Mouse (Mus musculus): ENCODE results near the gene Cmtm5.
"Not testable (repeated sequence)": the region's sequence is repeated elsewhere in the genome, so short reads cannot be mapped to it uniquely, and the experiment has no call there.

Cmtm5 gene

DNA sequence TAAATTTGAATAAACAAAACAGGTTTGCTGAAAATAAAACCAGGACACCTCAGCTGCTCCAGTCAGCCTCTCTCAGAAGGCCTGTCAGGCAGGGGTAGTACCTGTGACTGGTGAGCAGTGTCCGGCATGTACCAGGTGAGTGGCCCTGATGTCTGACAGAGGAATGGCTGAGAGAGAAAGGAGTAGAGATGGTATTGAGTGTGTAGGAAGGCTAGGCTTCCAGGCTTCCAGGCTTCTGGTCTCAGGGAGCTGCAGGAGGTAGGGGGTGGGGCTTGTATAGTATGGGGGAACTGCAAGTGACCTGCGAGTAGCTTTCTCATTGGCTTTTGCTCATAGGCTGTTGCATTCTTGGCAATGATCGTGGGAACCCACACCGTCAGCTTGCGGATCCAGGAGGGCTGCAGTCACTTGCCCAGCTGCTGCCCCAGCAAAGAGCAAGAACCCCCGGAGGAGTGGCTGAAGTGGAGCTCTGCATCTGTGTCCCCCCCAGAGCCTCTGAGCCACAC is 3.4 kb upstream of the Cmtm5 start, which contains the start of gene Il25:
Gene Il25 (plus strand): TSS at position 51 of the 506 bp plus-strand sequence.
- DNase-seq (ENCODE audit: low read depth, low spot score) = no peak

DNA sequence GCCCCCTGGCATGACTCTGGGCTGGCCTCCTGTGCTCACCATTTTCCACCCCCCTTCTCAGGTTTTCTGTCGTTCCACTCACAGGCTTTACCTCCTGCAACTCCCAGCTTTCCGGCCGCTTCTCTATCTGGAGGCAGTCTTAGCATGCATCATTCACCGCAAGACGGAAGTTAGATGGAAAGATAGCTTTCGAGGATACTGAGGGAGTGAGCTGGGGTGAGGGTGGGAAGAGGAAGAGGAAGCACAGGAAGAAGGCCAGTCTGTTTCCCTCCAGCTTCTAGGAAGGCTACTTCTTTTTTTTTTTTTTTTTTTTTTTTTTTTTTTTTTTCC is 735 bp downstream of the Cmtm5 start:
- DNase-seq (ENCODE audit: low read depth, low spot score) = no peak

DNA sequence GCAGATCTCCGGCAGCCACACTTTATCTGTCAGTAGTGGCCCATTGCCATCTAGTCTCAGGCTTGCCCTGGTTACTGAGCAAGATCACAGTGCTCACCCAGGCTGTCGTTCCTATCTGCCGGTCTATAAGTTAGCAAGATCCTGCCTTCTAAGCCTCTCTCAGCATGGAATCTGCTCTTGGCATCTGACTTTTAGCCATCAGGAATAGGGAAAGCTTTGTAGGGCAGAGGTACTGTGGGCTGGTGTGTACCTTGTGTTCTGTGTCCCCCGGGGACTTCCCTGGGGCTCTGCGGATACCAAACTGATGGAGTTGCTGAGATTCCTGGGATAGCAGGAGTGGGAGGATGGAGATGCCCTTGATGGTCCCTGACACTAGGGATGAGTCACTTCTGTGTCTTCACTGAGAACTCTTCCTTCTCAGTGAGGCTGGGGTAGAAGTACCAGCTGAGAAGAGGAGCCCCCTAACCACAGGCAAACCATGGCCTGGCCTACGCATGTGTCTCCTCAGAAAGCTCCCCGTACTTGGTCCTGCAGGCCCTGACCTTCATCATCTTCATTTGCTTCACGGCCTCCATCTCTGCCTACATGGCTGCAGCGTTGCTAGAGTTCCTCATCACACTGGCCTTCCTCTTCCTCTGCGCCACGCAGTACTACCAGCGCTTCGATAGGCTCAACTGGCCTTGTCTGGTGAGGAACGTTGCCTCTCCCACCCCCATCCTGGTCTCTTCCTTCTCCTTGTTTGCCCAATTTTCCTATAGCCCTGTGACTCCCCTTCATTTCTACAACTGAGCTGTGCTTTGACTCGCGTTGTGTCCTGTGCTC is 1.5 kb downstream of the Cmtm5 start:
- no peak for DNase-seq (ENCODE audit: low read depth, low spot score)

DNA sequence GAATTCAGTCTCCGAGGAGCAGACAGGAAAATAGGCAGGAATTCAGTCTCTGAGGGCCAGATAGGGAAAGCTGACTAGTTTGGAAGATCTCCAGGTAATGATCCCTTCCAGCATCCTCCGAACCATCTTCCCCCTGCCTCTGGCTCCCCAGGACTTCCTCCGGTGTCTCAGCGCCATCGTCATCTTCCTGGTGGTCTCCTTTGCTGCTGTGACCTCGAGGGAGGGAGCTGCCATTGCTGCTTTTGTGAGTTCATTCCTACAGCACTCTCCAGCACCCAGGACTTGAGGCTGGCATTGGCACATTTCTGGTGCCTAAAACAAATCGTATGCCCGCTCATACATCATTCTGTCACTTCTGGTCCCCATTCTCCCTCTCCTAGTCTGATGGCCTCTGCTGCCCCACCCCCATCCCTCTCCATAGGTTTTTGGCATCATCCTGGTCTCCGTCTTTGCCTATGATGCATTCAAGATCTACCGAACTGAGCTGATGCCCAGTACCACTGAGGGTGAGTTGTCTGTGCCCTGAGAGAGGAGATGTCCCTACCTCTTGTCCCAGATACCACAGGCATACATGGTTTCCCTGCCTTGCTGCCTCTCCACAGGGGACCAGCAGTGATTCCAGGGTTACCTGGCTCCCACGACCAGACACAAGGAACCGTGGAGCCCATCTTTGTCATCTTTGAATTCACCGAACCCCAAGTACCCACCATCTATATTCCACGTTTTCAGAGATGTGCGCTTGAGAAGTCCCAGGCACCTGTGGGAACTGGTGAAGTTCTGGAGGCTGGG is 2.6 kb downstream of the Cmtm5 start:
- DNase-seq (ENCODE audit: low read depth, low spot score) = no peak

DNA sequence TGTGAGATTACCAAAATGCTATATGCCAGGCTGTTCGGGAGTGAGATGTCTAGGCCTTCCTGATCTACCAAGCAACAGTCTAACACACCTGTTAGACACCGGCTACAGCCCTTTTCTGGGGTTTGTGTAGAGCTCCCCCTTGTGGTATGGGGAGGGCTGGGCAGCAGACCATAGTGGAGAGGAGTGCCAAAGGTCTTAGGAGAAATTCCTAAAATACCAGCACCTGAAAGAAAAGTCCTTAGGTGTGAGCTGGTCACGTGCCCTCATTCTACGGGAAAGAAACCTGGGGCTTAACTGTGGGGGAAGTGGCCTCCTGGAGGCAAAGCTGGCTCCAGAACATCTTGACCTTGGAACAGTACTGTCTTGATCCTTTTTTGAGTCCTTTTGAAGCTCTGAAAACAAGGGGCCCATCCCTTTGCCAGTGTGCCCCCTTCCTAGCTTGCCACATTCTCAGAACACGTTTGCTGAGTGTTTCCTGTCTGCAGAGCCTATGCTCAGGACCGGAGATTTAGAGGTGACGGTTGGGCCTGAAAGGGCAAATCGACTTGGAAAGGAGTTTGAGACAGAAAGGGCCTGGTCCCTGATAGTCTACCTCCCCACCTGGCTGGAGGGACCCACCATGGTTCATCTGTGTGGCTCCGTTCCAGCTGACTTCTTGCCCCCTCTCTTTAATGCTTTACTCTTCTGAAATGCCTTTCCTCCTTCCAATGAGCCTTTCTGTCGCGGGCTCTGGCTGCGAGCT is 3.5 kb downstream of the Cmtm5 start:
- DNase-seq (ENCODE audit: low read depth, low spot score) = peak; percentile 79

DNA sequence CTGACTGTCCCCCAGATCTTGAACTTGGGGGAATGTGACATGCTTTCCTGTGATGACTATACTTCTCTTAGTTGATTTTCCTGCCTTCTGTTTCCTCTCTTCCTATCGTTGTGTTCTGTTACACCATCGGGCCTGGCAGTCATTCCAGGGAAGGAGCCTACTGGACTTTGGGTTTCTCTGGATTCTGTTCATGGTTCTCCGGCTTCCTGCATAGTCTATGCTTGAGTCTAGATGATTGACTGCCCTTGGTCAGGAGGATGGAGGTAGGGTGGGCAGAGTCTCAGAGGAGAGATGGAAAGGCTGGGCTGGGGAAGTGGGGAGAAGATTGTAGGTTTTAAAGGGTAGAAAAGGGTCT is 4.1 kb downstream of the Cmtm5 start:
- no peak for DNase-seq (ENCODE audit: low read depth, low spot score)

DNA sequence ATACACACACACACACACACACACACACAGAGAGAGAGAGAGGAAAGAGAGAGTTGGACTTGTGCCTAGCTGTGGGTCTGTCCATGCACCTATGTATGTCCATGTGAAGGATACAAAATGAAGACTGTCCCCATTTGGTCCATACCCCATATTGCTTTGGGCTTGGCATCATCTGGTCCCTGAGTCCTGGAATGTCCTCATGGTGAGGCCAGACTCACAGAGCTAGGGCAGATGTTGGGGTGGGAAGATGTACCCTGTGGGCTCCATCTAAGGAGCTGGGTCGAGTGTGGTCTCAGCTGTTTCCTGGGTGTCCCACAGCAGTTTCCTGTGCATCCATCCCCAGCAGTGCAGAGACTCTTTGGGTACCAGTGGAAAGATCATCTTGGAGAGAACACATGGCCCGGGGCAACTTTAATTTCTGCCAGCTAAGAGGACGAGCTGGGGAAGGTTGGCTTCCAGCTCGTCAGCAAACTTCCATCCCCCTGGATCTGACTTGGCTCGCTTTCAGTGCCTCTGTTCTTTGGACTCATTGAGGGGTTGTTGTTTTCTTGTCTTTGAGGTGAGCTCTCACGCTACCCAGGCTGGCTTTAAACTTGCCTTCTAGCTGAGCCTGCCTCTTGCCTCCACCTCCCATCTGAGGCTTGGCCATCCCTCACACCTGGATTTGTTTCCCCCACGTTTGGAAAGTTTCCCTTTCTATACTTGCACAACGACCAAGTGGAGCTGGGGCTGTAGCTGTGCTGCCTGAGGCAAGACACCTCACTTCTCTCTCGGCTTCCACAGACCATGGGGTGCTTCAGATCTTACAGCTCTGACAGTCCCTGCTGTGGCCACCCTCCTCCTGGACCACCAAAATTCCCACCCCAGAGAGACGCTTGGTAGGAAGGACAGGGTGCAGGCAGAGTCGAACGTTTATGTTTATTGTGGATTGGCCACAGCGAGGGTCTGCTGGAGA is 5.2 kb downstream of the Cmtm5 start:
- no peak for DNase-seq (ENCODE audit: low read depth, low spot score)

DNA sequence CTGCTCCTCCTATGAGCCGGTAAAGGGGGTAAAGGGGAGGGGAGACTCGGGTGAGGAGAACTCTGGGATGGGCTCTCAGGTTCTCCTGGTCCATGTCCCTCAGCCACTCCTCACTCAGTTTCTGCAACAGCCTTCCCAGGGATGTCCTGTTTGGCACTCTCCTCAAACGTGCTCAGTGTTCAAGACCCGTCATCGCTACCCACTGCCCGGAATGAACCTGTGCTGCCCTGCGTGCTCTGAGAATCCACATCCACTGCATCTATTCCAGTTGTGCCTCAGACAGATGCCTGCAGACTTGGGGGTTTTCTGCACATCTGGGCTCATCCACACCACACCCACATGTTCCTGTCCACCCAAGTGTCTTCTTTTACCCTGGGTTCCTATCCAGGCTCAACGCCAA is 6.4 kb downstream of the Cmtm5 start:
- no peak for DNase-seq (ENCODE audit: low read depth, low spot score)

DNA sequence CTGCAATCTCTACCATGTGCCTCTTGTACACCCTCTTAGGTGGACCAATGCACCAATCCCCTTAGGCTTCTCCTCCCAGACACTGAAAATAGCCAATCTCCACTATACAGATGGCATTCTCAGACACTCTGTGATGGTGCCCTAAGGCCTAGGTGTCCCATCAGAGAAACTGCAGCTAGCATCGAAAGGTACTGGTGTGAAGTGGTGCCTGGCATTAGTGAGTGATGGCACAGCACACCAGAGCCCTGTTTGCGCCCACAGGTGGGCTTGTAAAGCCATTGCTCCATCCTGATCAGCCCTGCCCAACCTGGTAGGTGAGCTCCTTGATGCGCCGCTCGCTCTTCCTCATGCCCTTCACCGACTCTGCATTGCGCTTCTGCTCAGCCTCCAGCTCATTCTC is 7.9 kb downstream of the Cmtm5 start:
- no peak for DNase-seq (ENCODE audit: low read depth, low spot score)

DNA sequence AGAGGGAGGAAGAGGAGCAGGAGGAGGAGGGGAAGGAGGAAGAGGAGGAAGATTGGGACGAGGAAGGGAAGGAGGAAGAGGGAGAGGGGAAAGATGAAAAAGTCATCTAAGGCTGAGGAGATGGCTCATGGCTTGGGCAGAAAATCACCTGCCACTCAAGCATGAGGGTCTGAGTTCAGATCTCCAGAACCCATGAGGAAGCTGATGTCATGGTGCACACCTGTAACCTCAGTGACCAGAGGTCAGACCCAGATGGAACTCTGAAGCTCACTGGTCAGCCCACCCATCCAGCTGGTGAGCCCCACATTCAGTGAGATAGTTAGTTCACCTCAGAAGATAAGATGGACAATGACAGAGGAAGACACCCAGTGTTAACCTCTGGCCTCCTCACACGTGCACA is 8.9 kb downstream of the Cmtm5 start:
- no peak for DNase-seq (ENCODE audit: low read depth, low spot score)

DNA sequence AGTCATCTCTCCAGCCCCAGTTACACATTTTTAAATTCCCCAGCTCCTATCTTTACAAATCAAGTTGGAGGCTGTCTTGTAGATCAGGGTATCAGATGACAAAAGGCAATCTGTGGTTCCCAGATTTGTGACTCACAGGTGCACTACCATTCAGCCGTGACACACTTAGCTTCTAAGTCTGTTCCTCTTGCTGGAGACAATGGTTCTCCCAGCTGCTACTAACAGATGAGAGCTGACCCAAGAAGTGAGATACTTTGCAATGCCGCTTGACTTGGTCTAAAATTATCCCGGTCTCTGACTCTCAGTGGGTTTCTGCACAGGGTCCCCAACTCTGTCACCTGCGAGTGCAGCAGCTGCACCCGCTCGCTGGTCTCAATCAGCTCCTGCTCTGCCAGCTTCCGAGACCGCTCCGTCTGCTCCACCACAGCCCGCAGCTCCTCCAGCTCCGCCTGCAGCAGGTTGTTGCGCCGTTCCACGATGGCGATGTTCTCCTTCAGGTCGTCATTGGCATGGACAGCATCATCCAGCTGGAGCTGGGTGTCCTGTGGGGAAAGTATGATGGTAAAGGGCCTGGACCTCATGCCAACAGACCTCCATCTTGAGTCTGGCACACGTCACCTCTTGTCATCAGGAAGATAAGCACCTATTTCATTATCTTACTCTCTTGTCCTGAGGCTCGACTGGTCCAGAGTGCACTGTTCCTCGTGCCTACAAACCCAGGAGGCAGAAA is 10.1 kb downstream of the Cmtm5 start:
- no peak for DNase-seq (ENCODE audit: low read depth, low spot score)

DNA sequence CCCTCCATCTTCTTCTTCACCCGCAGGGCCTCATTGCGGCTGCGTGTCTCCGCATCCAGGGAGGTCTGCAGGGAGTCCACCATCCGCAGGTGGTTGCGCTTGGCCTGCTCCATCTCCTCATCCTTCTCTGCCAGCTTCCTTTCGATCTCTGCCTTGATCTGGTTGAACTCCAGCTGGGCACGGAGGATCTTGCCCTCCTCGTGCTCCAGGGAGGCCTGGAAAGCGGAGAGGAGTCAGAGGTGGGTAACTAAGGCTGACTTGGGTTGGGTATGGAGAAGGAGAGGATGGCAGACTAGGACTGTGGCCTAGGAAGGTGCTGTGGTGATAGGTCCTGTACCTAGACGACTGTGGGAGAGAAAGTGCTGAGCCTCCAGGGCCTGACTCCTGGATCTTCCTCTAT is 10.9 kb downstream of the Cmtm5 start:
- not testable (repeated sequence) for DNase-seq (ENCODE audit: low read depth, low spot score)

DNA sequence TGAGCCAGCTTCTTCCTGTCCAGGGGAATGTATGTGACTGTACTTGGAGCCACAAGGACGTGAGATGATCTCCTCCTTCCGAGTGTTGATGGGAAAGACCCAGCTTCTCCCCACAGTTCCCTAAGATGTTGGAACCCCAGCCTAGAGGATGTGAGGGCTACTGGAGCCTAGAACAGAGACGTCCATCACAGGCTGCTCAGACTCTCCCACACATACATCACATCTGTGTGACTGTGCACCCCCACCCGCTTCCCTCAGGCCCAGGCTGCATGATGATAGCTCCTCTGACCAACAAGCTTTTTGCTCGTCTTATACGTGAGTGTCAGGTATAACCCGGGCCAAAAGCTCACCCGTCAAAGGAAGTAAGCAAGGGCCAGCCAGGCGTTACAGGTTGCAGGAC is 12.7 kb downstream of the Cmtm5 start:
- no peak for DNase-seq (ENCODE audit: low read depth, low spot score)

DNA sequence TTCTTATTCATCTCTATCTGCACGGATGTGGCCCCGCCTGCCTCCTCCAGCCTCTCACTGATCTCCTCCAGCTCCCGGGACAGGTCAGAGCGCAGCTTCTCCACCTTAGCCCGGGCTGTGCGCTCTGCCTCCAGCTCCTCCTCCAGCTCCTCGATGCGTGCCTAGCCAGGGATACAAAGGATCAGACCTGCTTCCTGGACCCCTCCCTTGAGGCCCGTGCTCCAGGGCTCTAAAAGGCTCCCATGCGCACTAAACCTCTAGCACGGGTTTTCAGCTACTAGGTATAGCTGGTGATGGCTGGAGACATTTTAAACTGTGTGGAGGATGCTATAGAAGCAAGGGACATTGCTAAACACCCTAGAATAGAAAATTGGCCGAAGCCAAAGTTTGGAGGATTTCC is 14.4 kb downstream of the Cmtm5 start:
- DNase-seq (ENCODE audit: low read depth, low spot score) = no peak

DNA sequence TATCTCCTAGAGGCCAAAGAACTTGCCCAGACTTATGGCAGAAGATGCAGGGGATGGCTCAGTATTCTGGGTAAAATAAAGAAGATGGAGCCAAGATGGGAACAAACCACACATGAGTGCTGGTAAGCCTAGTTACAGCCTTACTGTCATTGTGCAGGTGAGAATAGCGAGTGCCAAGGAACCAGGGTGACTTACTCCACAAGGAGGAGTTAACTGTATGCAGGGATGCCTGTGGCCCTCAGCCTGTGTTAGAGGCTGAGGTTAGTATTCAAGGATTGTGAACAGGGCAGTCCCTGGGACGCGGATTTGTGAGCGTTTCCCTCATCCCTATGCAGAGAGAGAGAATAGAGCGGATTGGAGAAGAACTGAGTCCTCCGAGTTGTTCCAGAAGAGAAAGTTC is 15.5 kb downstream of the Cmtm5 start:
- DNase-seq (ENCODE audit: low read depth, low spot score) = no peak

DNA sequence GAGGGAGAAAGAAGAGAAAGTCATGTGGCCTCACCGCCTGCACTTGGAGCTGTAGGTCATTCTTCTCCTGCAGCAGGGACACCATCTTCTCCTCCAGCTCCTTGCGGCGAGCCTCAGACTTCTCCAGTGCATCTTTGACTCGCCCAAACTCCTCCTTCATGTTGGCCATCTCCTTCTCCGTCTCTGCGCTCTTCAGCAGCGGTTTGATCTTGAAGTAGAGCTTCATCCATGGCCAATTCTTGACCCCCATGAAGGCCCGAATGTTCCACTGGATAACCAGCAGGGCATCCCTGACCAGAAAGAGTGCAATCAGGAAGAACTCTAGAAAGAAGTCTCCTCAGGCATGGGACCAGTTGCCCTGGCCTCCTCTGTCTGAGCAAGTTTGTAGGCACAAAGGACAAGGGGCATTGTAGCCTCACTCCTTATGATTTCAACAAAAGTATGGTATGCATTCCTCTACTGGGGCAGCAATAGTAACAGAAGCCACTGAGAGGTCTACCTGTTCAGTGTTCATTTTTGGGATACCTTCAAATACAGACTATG is 17.7 kb downstream of the Cmtm5 start:
- no peak for DNase-seq (ENCODE audit: low read depth, low spot score)

DNA sequence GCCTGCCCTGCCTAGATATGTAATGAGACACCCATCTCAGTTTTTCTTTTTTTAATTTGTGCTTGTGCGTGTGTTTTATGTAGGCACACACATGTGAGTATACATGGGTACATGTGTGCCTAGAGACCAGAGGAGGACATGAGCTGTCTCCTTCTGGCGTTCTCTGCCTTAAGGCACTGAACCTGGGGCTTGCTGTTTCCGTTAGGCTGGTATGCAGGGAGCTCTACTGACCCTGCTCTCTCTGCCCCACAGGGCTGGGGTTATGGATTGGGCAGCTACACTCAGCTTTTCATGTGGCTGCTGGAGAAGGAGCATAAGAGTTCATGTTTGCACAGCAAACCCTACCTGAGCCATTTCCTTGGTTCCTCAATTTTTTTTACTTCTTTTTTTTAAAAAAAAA is 18.4 kb downstream of the Cmtm5 start:
- DNase-seq (ENCODE audit: low read depth, low spot score) = no peak

DNA sequence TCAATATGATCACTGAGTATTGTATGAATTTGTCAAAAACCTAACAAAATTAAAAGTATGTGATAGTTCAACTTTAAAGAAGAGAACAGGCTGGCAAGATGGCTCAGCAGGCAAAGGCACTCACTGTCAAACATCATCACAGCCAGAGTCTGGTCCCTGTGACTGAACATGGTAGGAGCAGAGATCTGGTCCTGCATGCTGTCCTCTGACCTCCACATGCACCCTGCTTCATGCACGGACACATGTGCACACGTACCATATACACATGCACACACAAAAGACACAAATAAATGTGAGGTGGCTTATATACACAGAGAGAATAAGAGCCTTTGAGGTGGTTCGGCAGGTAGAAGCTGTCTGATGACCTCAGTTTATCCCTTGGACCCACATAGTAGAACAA is 19.4 kb downstream of the Cmtm5 start:
- DNase-seq (ENCODE audit: low read depth, low spot score) = no peak

DNA sequence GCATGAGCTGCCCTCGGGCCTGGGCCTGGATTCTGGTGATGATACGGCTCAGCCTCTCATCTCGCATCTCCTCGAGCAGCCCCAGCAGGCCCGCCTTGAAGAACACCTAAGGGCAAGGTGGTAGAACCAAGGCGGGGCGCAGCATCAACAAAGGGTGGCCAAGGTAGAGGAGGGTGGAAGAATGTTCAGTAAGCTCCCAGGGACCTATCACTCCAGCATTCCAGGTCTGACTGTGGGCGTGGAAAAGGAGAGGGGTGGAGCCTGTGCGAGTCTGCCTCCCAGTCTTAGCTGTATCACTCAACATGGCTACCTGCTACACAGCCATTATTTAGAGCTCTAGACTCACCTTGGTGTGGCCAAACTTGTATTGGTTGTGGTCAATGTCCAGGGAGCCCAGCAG is 20.5 kb downstream of the Cmtm5 start:
- DNase-seq (ENCODE audit: low read depth, low spot score) = no peak

DNA sequence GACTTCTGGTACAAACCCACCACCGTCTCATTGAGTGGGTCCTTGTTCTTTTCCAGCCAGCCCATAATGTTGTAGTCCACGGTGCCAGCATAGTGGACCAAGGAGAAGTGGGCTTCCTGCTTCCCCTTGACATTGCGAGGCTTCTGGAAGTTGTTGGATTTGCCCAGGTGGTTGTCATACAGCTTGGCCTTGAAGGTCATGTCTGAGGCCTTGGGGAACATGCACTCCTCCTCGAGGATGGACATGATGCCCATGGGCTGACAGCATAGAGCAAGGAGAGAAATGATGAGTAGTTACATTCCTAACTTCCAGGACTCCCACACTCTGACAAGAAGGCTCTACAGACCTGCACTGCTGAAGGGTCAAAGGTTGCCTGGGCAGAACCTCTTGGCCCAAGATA is 22.4 kb downstream of the Cmtm5 start:
- no peak for DNase-seq (ENCODE audit: low read depth, low spot score)
